Mouse (Mus musculus) kidney, postnatal 36 days (tissue): ENCODE results near the gene Rsl1.
"Not testable (repeated sequence)": the region's sequence is repeated elsewhere in the genome, so short reads cannot be mapped to it uniquely, and the experiment has no call there.

Experiments
- DNase-seq, 2 experiments: peaks; one replicate each; pipeline ENCODE4 v3.0.0; 2021 to 2022; ENCODE audit warnings: mixed read lengths in 2 of 2

Gene Rsl1

DNA sequence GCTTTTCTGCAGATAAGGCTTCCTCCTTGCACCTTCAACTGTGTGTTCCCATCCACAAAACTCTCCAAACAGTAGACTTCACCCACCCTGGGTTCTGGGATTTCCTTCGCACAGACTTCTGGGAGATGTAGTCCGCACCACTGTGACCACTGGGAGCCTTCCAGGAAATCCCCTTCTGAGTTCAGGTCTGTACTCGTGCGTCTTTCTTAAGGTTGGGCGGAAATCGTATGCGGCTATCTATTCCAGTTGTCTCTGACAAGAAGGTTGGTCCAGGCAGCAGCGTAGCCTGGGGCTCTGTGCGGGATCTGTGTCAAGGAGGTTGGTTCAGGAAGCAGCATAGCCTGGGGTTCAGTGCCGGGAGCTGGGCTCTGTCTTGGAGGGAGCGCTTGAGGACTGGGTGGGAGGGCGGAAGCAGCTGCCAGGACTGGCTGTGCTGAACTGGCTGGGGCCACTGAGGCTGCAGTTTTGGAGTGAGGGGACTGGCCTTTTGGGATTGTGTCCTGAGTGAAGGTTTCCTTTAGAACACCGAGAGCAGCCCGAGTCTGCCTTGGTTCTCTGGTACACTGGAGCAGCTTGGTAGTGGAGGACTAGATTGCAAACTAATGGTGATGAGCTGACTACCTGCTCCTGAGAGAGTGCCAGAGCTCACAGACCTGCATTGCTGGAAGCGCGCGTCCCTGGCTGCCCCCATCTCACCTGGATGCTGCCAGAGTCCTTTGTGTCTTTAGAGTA lies at the start of gene Rsl1:
TSS of gene Rsl1 (plus strand) at position 192 of the 732 bp plus-strand sequence.
- DNase-seq = peak; percentile 86 to 88

DNA sequence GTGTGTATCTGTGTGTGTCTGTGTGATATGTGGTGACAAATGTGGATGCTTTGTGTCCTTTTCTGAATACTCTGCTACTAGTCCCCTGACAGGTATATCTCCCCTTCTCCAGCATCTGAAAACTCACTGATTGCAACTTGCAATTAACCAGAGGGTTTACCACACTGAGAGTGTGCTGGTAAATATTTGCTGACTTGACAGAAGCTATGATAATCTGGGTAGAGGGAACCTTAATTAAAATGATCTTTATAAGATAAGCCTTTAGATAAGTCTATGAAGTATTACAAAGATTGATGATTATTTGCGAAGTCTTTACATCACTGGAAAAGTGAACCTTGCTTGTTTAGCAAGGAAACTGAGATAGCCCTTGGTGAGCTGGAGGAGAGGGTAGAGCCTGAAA lies 48.5 kb upstream of the Rsl1 start:
- no peak for DNase-seq

DNA sequence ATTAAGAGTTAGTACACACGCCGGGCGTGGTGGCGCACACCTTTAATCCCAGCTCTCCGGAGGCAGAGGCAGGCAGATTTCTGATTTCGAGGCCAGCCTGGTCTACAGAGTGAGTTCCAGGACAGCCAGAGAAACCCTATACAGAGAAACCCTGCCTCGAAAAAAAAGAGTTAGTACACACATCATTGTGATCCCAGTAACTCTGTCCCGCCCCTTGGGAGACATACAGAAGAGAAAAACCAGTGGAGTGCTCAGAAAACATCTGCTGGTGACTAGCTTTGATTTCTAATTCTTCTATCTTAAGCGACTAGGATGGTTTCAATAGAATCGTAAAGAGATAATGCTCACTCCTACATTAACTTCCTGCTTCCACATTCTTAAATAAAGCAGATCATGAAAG lies 45.5 kb upstream of the Rsl1 start:
- not testable (repeated sequence) for DNase-seq

DNA sequence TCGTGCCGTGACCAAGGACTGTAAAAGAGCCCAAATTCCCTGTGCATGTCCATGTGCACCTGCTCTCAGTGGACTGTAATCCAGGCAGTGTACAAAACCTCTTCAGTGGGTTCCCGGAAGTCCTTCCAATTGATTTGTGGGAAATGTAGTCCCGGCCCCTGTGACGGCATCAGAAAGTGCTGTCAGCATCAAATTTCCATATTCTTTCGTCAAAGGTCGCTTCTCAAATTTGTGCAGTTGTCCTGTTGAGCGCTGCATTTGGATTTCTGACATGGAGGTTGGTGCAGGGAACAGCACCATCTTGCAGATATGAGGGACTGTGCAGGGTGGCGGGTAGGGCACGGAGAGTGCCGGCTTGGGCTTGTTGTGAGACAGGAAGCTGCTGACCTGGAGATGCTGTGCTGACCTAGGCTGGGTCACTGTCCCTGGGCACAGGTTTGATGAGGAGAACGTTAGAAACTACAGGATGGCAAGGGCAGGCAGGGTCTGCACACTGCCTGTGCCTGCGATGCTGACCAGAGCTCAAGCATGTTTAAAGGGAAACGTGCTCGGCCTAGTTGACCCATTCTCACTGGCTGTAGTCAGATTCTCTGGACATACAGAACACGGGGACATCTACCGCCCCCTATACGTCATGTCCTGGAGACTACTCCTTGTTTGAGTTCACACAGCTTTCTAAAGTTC lies 44.8 kb upstream of the Rsl1 start:
- DNase-seq = peak; percentile 87 to 88

DNA sequence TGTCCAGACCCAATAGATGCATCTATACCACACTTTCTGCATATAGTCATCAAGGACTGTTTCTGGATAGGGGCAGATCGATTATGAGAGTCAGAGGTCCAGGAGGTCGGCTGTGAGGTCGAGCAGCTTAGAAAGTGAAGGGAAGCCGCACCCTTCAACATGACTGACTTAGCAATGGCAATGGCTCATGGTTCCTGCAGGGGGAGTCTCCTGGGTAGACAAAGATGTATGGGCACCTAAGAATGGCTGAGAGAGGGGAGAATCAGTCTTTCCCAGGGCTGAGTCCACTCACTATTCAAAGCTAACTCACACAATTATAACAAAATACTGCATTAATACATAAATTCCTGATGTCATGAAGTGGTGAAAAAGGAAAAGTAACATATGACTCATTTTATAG lies 6.9 kb upstream of the Rsl1 start:
- not testable (repeated sequence) for DNase-seq

DNA sequence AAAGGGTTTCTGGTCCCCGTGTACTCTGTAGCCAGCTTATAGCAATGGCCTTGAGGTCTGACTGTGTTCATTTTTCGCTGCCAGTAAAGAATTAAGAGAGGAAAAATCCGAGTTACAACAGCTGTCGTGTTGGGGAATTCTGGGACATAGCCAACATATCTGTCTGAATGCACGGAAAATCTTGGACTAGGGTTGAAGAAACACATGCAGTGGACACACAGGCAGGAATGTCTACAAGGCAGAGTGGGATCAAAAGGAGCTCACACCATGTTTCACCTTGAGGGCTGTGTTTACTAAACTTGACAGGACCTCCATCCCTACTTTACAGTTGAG lies 707 bp downstream of the Rsl1 start:
- DNase-seq = no peak

DNA sequence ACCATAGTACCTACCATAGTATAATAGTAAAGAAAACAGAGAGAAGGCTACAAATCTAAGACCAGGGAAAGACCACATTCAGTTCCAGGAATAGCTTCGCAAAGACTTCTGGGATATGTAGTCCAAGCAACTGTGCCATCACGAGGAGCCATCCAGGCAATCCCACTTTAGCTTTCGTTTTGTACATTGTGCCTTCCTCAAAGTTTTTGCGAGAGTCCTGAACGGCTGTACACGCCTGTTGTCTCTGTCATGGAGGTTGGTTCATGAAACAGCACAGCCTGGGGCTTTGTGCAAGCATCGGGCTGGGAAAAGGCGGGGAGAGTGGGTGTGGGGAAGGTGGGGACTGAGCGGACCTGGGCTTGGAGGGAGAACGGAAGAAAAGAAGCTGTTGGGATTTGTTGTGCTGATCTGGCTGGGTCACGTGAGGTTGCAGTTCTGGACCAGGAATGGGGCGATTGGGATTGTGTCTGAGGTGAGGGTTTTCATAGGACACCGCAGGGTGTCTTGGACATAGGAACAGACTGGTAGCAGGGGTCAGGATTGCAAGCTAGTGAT lies 21.4 kb downstream of the Rsl1 start, which contains the start of gene Zfp455:
TSS of gene Zfp455 (plus strand) at position 167 of the 555 bp plus-strand sequence.
- DNase-seq = peak; percentile 60 to 77

DNA sequence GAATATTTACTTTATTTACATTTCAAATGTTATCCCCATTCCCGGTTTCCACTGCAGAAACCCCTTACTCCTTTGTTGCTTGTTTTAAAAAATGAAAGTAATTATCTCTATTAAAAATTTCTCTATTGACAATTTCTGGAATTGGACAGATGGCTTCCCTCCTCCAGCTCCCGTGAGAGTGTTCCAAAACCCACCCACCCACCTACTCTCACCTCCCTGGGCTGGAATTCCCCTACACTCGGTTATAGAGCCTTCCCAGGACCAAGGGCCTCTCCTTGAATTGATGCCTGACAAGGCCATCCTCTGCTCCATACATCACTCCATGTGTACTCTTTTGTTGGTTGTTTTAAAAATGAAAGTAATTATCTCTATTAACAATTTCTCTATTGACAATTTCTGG lies 28.7 kb downstream of the Rsl1 start:
- DNase-seq = no peak

DNA sequence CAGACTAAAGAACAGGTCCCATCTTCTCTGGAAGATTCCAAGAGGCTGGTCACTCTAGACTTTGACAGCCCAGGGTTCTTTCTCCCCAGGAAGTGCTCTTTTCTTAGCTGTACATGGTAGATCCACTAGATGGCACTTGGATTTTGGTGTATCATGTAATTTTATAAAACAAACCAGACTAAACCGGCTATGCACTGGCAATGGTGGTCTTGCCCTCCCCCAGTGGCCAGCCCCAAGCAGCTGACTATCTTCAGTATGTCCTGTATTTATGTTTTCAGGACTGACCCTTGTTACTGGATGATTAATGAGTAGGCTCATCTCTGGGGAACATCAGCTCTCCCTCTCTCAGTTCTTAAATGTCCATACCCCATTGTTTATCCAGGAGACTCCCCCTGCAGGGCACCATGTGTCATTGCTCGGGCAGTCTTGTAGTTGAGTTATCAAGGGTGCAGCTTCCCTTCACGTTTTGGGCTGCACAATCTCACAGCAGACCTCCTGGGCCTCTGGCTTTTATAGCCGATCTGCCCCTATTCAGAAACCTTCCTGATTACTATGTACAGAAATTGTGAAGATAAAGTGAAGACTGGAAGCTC lies 41.1 kb downstream of the Rsl1 start:
- DNase-seq = peak in 1 of 2 experiments; percentile 4
